Mouse (Mus musculus): ENCODE results near the gene Cldn14. TPM values are rescaled to one million over a fixed set of nuclear protein-coding genes. Genes with fewer than 3 reads are reported as not detected.
A peak's percentile ranks its signal among the peaks of the same experiment; 100 is the strongest.
"Not testable (repeated sequence)": the region's sequence is repeated elsewhere in the genome, so short reads cannot be mapped to it uniquely, and the experiment has no call there.

Gene Cldn14
- polyA plus RNA-seq, 1 experiment = 0.42 TPM

DNA sequence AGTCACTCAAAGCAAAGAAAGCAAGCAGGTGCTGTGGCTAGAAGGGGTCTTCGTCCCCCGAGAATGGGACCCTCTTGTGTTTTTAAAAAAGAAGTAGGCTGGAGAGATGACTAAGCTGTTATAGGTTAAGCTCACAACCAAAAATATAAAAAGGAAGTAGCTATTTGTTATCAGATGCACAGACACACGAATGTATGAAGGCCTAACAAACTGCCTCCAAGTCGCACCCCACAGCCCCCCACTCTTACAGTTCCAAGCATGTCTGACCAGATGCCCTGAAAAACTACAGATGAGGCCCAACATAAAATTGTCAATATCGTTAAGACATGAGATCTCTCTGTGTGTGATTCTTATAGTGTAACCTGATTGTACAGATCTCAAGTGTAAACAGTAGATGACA, 23.6 kb upstream of the Cldn14 start:
- Histone ChIP-seq H3K36me3 (ENCODE audit: control insufficient read depth, insufficient read depth, low read length, poor library complexity, severe bottlenecking) (no peaks in the 10 kb centered on the region), H3K4me1 (ENCODE audit: control insufficient read depth, insufficient read depth, low read length) (no peaks in the 10 kb centered on the region), H3K27ac (ENCODE audit: insufficient read depth, low read length) (no peak overlapping the region), H3K9ac (ENCODE audit: low read depth, poor library complexity, severe bottlenecking) (no peak overlapping the region), H3K27me3 (ENCODE audit: control insufficient read depth, insufficient read depth, low read length, poor library complexity, severe bottlenecking) (no peaks in the 10 kb centered on the region; the same call in 1 of the 2 replicates), H3K9me3 (replicated peaks; ENCODE audit: control insufficient read depth, insufficient read depth, low read length, poor library complexity, severe bottlenecking) (no peaks in the 10 kb centered on the region), H3K4me3 (ENCODE audit: low read depth, low read length) (no peak overlapping the region)
- no peak for TF ChIP-seq EP300 (IDR thresholded peaks at IDR 0.05; ENCODE audit: insufficient read depth, low read depth, low read length)
- TF ChIP-seq CTCF (IDR thresholded peaks at IDR 0.05; ENCODE audit: low read depth, low read length) = no peak
- no peak for TF ChIP-seq POLR2A (IDR thresholded peaks at IDR 0.05; ENCODE audit: insufficient read depth, low read length)

DNA sequence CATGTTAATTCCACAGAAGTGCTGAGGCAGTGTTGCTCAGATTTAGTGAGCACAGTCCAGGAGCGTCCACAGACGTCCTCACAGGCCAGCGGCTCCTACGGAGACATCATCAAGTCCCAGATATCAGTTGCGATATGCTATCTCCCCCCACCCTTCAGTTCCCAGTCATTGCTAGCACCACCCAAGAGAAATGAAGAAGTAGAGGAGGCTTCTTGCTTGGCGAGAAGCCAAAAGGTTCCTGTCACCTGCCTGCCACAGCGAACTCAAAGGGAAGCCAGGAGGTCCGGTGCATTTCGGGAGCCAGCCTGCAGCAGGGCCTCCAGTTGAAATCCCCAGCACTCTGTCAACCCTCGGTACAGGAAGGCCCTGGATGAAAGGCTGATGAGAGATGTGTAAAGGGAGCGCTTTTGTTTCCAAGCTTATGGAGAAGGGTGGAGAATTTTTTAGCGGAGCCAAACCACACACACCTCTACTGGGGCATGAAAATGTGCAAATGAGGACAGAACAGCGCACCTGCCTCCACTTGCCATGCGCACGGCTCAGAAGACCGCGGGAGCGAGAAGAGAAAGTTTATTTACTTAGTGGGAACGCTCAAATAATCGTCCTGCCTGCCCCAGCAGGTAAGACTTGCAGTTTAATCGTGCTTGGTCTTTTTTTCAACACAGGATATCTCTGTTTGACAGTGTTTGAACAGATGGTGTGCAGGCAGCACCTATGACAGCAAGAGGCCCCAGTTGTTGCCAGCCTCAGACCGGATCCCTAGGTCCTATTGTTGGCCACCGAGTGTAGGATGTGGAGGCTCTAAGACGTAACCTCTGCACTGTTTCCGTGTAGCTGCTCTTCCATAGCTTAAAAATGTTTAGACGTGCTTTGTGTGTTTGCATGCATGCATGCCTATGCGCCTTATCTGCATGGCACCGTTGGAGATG, 15.0 kb upstream of the Cldn14 start:
- H3K4me3 ChIP-seq (ENCODE audit: low read depth, low read length) = no peak overlapping the region
- no peak for TF ChIP-seq POLR2A (IDR thresholded peaks at IDR 0.05; ENCODE audit: insufficient read depth, low read length)
- TF ChIP-seq CTCF (IDR thresholded peaks at IDR 0.05; ENCODE audit: low read depth, low read length) = no peak
- no peak for TF ChIP-seq EP300 (IDR thresholded peaks at IDR 0.05; ENCODE audit: insufficient read depth, low read depth, low read length)
- H3K27ac ChIP-seq (ENCODE audit: insufficient read depth, low read length) = no peak overlapping the region
- no peaks in the 10 kb centered on the region for H3K27me3 ChIP-seq (ENCODE audit: control insufficient read depth, insufficient read depth, low read length, poor library complexity, severe bottlenecking)
- no peaks in the 10 kb centered on the region for H3K4me1 ChIP-seq (ENCODE audit: control insufficient read depth, insufficient read depth, low read length)
- no peaks in the 10 kb centered on the region for H3K36me3 ChIP-seq (ENCODE audit: control insufficient read depth, insufficient read depth, low read length, poor library complexity, severe bottlenecking)
- H3K9me3 ChIP-seq (replicated peaks; ENCODE audit: control insufficient read depth, insufficient read depth, low read length, poor library complexity, severe bottlenecking) = no peaks in the 10 kb centered on the region; the same call in 1 of the 2 replicates
- H3K9ac ChIP-seq (ENCODE audit: low read depth, poor library complexity, severe bottlenecking) = no peak overlapping the region

DNA sequence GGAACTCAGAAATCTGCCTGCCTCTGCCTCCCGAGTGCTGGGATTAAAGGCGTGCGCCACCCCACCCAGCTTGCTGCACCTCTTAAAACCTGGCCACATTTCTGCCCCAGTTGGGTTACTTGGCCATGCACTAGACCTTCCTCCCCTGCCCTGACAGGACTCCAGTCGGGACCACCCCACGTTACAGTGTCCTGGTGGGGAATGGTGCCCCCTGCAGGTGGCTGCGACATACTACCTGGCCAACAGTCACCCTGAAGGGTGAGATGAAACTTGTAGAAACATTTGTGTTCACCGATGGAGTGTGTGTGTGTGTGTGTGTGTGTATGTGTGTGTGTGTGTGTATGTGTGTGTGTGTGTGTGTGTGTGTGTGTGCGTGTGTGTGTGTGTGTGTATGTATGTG, 11.1 kb upstream of the Cldn14 start:
- peak; percentile 94 for TF ChIP-seq CTCF (IDR thresholded peaks at IDR 0.05; ENCODE audit: low read depth, low read length)

DNA sequence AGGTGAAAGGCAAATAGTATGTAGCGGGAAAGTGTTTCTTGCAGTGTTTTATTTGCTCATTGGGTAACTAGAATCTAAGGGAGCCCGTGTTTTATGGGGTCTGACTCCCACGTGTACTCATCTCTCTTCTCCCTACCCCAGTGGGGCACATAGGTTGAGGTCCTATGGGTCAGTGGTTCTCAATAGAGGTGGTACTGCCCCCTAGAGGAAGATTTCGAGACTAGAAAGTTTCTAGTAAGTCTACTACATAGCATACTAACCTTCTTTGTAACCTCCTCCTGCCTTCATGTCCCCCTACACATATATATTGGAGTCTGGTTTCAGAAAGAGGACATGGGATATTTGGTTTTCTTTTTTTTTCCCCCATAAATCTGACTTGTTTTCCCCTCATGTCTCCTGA, 9.3 kb upstream of the Cldn14 start:
- no peak overlapping the region for H3K27ac ChIP-seq (ENCODE audit: insufficient read depth, low read length)
- H3K27me3 ChIP-seq (ENCODE audit: control insufficient read depth, insufficient read depth, low read length, poor library complexity, severe bottlenecking) = no peaks in the 10 kb centered on the region
- no peak overlapping the region for H3K4me3 ChIP-seq (ENCODE audit: low read depth, low read length)
- H3K4me1 ChIP-seq (ENCODE audit: control insufficient read depth, insufficient read depth, low read length) = peaks cover 3% of the 10 kb centered on the region
- H3K9me3 ChIP-seq (replicated peaks; ENCODE audit: control insufficient read depth, insufficient read depth, low read length, poor library complexity, severe bottlenecking) = no peaks in the 10 kb centered on the region
- no peak overlapping the region for H3K9ac ChIP-seq (ENCODE audit: low read depth, poor library complexity, severe bottlenecking)
- no peaks in the 10 kb centered on the region for H3K36me3 ChIP-seq (ENCODE audit: control insufficient read depth, insufficient read depth, low read length, poor library complexity, severe bottlenecking)
- peak; percentile 12 for TF ChIP-seq CTCF (IDR thresholded peaks at IDR 0.05; ENCODE audit: low read depth, low read length)
- TF ChIP-seq EP300 (IDR thresholded peaks at IDR 0.05; ENCODE audit: insufficient read depth, low read depth, low read length) = no peak
- TF ChIP-seq POLR2A (IDR thresholded peaks at IDR 0.05; ENCODE audit: insufficient read depth, low read length) = no peak

More for the DNA sequence above, 11.1 kb upstream of the Cldn14 start:
- H3K9me3 ChIP-seq (replicated peaks; ENCODE audit: control insufficient read depth, insufficient read depth, low read length, poor library complexity, severe bottlenecking); H3K27me3 ChIP-seq (ENCODE audit: control insufficient read depth, insufficient read depth, low read length, poor library complexity, severe bottlenecking); H3K4me1 ChIP-seq (ENCODE audit: control insufficient read depth, insufficient read depth, low read length); H3K36me3 ChIP-seq (ENCODE audit: control insufficient read depth, insufficient read depth, low read length, poor library complexity, severe bottlenecking); H3K9ac ChIP-seq (ENCODE audit: low read depth, poor library complexity, severe bottlenecking); H3K27ac ChIP-seq (ENCODE audit: insufficient read depth, low read length); H3K4me3 ChIP-seq (ENCODE audit: low read depth, low read length): not testable (repeated sequence)

DNA sequence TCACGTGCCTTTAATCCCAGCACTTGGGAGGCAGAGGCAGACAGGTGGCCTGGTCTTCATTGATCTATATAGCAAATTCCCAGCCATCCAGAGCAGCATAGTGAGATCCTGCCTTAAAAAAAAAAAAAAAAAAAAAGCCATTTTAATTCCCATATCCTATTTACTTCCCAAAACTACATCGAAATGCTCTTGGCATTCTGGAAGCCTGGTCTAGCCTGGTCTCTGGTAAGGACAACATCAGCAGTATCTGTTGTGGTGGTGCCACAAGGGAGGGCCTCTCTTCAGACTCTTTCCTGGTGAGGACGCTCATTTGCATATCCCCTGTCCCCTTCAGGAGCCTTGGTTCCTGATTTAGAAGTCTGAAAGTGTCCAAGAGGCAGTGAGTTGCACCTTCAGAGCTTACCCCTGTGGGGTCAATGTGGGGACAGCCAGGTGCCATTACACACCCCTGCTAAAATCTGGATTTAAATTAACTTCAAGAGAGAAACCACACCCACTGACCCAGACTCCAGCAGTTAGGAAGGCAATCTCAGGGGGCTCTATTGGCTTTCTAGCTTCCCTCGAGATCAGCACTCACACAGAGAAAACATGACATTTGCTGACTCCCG, 6.0 kb upstream of the Cldn14 start:
- no peaks in the 10 kb centered on the region for H3K36me3 ChIP-seq (ENCODE audit: control insufficient read depth, insufficient read depth, low read length, poor library complexity, severe bottlenecking)
- no peaks in the 10 kb centered on the region for H3K9me3 ChIP-seq (replicated peaks; ENCODE audit: control insufficient read depth, insufficient read depth, low read length, poor library complexity, severe bottlenecking)
- H3K27ac ChIP-seq (ENCODE audit: insufficient read depth, low read length) = peak overlapping the region; percentile 82
- peak overlapping the region; percentile 38 for H3K9ac ChIP-seq (ENCODE audit: low read depth, poor library complexity, severe bottlenecking)
- H3K27me3 ChIP-seq (ENCODE audit: control insufficient read depth, insufficient read depth, low read length, poor library complexity, severe bottlenecking) = no peaks in the 10 kb centered on the region
- TF ChIP-seq CTCF (IDR thresholded peaks at IDR 0.05; ENCODE audit: low read depth, low read length) (no peak), EP300 (IDR thresholded peaks at IDR 0.05; ENCODE audit: insufficient read depth, low read depth, low read length) (0 out of 2 replicates have a peak, but pooled peaks have one; percentile 52)
- H3K4me1 ChIP-seq (ENCODE audit: control insufficient read depth, insufficient read depth, low read length) = peaks cover 3% of the 10 kb centered on the region
- H3K4me3 ChIP-seq (ENCODE audit: low read depth, low read length) = no peak overlapping the region

Measured in ES-Bruce4 (cell line).